Mouse (Mus musculus): ENCODE data around the gene Tatdn2.

Gene Tatdn2

GRCm38 (mm10) chr6:113696582-113697221, at the start of gene Tatdn2:
Gene Tatdn2, plus strand, starts transcription at chr6:113697050.
- DNase-seq (ENCODE audit: low read depth), result peak; percentile 91

- DNase-seq (ENCODE audit: low read depth), result no peak
These were observed 47.3 kb upstream of the Tatdn2 start for GRCm38 (mm10) chr6:113649346-113650196.

- no peak for DNase-seq (ENCODE audit: low read depth)
These were observed 46.6 kb upstream of the Tatdn2 start for GRCm38 (mm10) chr6:113650197-113650640.

GRCm38 (mm10) chr6:113651626-113652025, 45.2 kb upstream of the Tatdn2 start:
- no peak for DNase-seq (ENCODE audit: low read depth)

- DNase-seq (ENCODE audit: low read depth), result no peak
These were observed 43.3 kb upstream of the Tatdn2 start for GRCm38 (mm10) chr6:113653551-113653950.

- DNase-seq (ENCODE audit: low read depth), result no peak
These were observed 42.7 kb upstream of the Tatdn2 start for GRCm38 (mm10) chr6:113654102-113654501.

GRCm38 (mm10) chr6:113654753-113655397, 42.0 kb upstream of the Tatdn2 start:
- DNase-seq (ENCODE audit: low read depth), result no peak

GRCm38 (mm10) chr6:113655475-113655874, 41.4 kb upstream of the Tatdn2 start:
- DNase-seq (ENCODE audit: low read depth), result no peak

- no peak for DNase-seq (ENCODE audit: low read depth)
These were observed 40.0 kb upstream of the Tatdn2 start for GRCm38 (mm10) chr6:113656847-113657246.

GRCm38 (mm10) chr6:113658226-113658625, 38.6 kb upstream of the Tatdn2 start:
- DNase-seq (ENCODE audit: low read depth), result no peak

GRCm38 (mm10) chr6:113659648-113660491, 37.0 kb upstream of the Tatdn2 start:
- no peak for DNase-seq (ENCODE audit: low read depth)

GRCm38 (mm10) chr6:113660492-113661352, 36.1 kb upstream of the Tatdn2 start:
- DNase-seq (ENCODE audit: low read depth), result no peak

- no peak for DNase-seq (ENCODE audit: low read depth)
These were observed 35.3 kb upstream of the Tatdn2 start for GRCm38 (mm10) chr6:113661353-113662241.

- DNase-seq (ENCODE audit: low read depth), result no peak
These were observed 33.7 kb upstream of the Tatdn2 start for GRCm38 (mm10) chr6:113662964-113663700.

GRCm38 (mm10) chr6:113664305-113664704, 32.5 kb upstream of the Tatdn2 start:
- DNase-seq (ENCODE audit: low read depth), result no peak

GRCm38 (mm10) chr6:113667611-113668122, 29.2 kb upstream of the Tatdn2 start:
- DNase-seq (ENCODE audit: low read depth), result no peak

GRCm38 (mm10) chr6:113668287-113669154, 28.3 kb upstream of the Tatdn2 start:
- no peak for DNase-seq (ENCODE audit: low read depth)

- DNase-seq (ENCODE audit: low read depth), result no peak
These were observed 27.0 kb upstream of the Tatdn2 start for GRCm38 (mm10) chr6:113669821-113670220.
